Mouse (Mus musculus) left cerebral cortex, postnatal 25 days (tissue): ENCODE data around the gene Mrps27. TPM values are rescaled to one million over a fixed set of nuclear protein-coding genes. Genes with fewer than 3 reads are reported as not detected.

Experiments used
- DNase-seq, 2 experiments: peaks; one replicate each; pipeline ENCODE4 v3.0.0; 2022; ENCODE audit warnings: low spot score in 2 of 2, mixed read lengths in 1 of 2
- intact Hi-C: fragments of 180-260 bp; cut with DNase I; formaldehyde crosslinking; loops from one replicate; pipeline ENCODE4 v1.15.1; 2025
- total RNA-seq, 2 experiments: library from RNA; stranded (reverse); gene quantifications; 2 replicates each; pipeline ENCODE4 v1.2.3; 2021

Mrps27 gene
- total RNA-seq, 2 experiments from 2014 or later, result 28.1 to 29.3 TPM

GRCm38 (mm10) chr13:99413481-99414351, 69.1 kb downstream of the Mrps27 start:
- intact Hi-C loops, result no loop called here
- DNase-seq, result no peak

GRCm38 (mm10) chr13:99414352-99414742, 69.8 kb downstream of the Mrps27 start:
- intact Hi-C loops, result no loop called here
- DNase-seq, result no peak

- DNase-seq, result no peak
- intact Hi-C loops, result no loop called here
Observed at GRCm38 (mm10) chr13:99416601-99417000, 72.0 kb downstream of the Mrps27 start.

- intact Hi-C loops, result no loop called here
- DNase-seq, result no peak
Observed at GRCm38 (mm10) chr13:99423581-99423980, 79.0 kb downstream of the Mrps27 start.

- intact Hi-C loops, result no loop called here
- DNase-seq, result no peak
Observed at GRCm38 (mm10) chr13:99433068-99434008, 88.8 kb downstream of the Mrps27 start.

- DNase-seq, result no peak
- intact Hi-C loops, result no loop called here
Observed at GRCm38 (mm10) chr13:99434494-99434893, 89.9 kb downstream of the Mrps27 start.

GRCm38 (mm10) chr13:99437051-99437450, 92.5 kb downstream of the Mrps27 start:
- no peak for DNase-seq
- intact Hi-C loops, result no loop called here

GRCm38 (mm10) chr13:99439357-99439756, 94.8 kb downstream of the Mrps27 start:
- DNase-seq, result no peak
- intact Hi-C loops, result no loop called here

- intact Hi-C loops, result no loop called here
- peak in 1 of 2 experiments; percentile 77 for DNase-seq
Observed at GRCm38 (mm10) chr13:99440228-99440627, 95.6 kb downstream of the Mrps27 start.

GRCm38 (mm10) chr13:99441700-99442433, 97.3 kb downstream of the Mrps27 start:
- no peak for DNase-seq
- intact Hi-C loops, result loop anchor here (2.0 kb wide), 1 partner anchor 67 kb away; no protein-coding TSS in a partner anchor

GRCm38 (mm10) chr13:99442434-99443249, 98.1 kb downstream of the Mrps27 start:
- intact Hi-C loops, result loop anchor here (2.0 kb wide), 1 partner anchor 66 kb away; no protein-coding TSS in a partner anchor
- DNase-seq, result no peak

- DNase-seq, result no peak
- intact Hi-C loops, result loop anchor here (2.0 kb wide), 1 partner anchor 65 kb away; no protein-coding TSS in a partner anchor
Observed at GRCm38 (mm10) chr13:99443484-99444175, 99.0 kb downstream of the Mrps27 start.

- intact Hi-C loops, result no loop called here
- no peak for DNase-seq
Observed at GRCm38 (mm10) chr13:99444431-99444871, 99.9 kb downstream of the Mrps27 start.

GRCm38 (mm10) chr13:99444880-99445279, 100.3 kb downstream of the Mrps27 start:
- DNase-seq, result no peak
- intact Hi-C loops, result no loop called here

GRCm38 (mm10) chr13:99447002-99447401, 102.4 kb downstream of the Mrps27 start:
- intact Hi-C loops, result no loop called here
- no peak for DNase-seq

- peak in 1 of 2 experiments; percentile 80 for DNase-seq
- intact Hi-C loops, result no loop called here
Observed at GRCm38 (mm10) chr13:99447403-99448199, 103.0 kb downstream of the Mrps27 start.

GRCm38 (mm10) chr13:99448278-99448677, 103.7 kb downstream of the Mrps27 start:
- DNase-seq, result no peak
- intact Hi-C loops, result no loop called here
